Mouse (Mus musculus): ENCODE measurements around the gene Trim2. TPM values are rescaled to one million over a fixed set of nuclear protein-coding genes. Genes with fewer than 3 reads are reported as not detected.

Gene Trim2
- total and polyA plus RNA-seq, 3 experiments: 2.4 to 3.3 (median 2.5) TPM

DNA sequence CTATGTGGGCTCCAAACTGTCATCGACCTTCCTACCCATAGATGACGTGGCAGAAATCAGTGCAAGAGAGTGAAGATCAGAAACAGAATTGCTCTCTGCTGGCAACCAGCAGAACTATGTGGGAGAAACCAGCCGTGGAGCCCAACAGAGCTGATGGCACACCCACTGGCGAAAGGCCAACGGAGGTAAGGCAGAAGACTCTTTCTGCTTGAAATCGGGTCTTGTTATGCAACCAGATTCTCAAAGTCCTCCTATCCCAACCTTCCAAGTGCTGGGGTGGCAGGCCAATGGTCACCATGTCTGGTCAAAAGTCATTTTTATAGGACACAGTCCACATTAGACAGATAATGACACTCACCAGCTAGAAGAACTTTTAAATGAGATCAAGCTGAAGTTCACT lies 92.2 kb downstream of the Trim2 start (continued):
- TF ChIP-seq ELF1 (IDR thresholded peaks at IDR 0.05; ENCODE audit: low read depth, low read length) (no peak), BHLHE40 (IDR thresholded peaks at IDR 0.05; ENCODE audit: low read depth, low read length) (no peak)

DNA sequence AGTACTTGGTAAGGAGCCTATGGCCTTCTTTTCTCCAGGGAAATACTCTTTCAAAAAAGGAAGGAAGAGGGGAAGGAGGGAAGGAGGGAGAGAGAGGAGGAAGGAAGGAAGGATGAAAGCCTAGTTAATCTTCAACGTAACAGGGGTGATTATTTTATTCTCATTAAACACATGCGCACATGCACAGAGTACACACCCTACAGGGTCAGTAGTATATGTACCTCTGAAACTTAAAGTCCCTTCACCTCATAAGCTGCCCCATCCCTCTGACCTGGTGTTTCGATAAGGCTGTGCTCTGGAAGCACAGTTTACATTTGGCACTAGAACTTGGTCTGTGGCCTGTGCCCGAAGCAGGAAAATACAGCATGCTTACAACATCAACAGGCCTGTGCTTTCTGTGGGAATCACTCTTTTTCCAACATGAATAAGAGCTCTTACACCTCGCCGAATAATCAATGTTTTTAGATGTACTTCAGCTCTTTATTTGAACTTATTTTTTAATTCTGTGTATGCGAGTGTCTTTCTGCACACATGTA lies 95.3 kb downstream of the Trim2 start:
- in situ Hi-C loops (cut with MboI; ENCODE audit: low pct_ligation_motif_present, low pct_unique_long_range_greater_than_20kb, low sequenced_read_pairs): no loop called here
- no peaks in the 10 kb centered on the region for H3K79me2 ChIP-seq (replicated peaks; ENCODE audit: control insufficient read depth, extremely low read depth, insufficient read depth, poor library complexity, severe bottlenecking)
- H3K4me3 ChIP-seq (replicated peaks in 1 of 3; ENCODE audit: low read depth in 2 of 3, low read length in 2 of 3, poor library complexity in 1 of 3): no peak overlapping the region
- H3K27ac ChIP-seq (ENCODE audit: insufficient read depth, low read depth): no peak overlapping the region
- peaks cover 2% of the 10 kb centered on the region in 2 experiments; a peak in 1 of 4 replicates for H3K4me1 ChIP-seq (ENCODE audit: control insufficient read depth in 1 of 2, insufficient read depth in 2 of 2)
- no peaks in the 10 kb centered on the region for H3K27me3 ChIP-seq (replicated peaks)
- no peaks in the 10 kb centered on the region for H3K9me3 ChIP-seq (replicated peaks; ENCODE audit: low read length)
- peaks cover 3 to 32% of the 10 kb centered on the region in 2 experiments for H3K36me3 ChIP-seq (replicated peaks in 1 of 2; ENCODE audit: control insufficient read depth in 1 of 2, insufficient read depth in 1 of 2, low read length in 1 of 2)
- dilution Hi-C loops (cut with MboI; ENCODE audit: extremely low pct_ligation_motif_present, extremely low pct_unique_long_range_greater_than_20kb, low sequenced_read_pairs): no loop called here
- TF ChIP-seq MAX (IDR thresholded peaks at IDR 0.05; ENCODE audit: low read length) (no peak), SMC3 (IDR thresholded peaks at IDR 0.05; ENCODE audit: low read depth, low read length) (no peak)
- no peak overlapping the region for H3K9ac ChIP-seq (ENCODE audit: insufficient read depth, low read depth)
- DNase-seq (ENCODE audit: extremely low read depth): no peak
- no peak overlapping the region for H3K4me2 ChIP-seq (ENCODE audit: insufficient read depth, low read depth, poor library complexity, severe bottlenecking)

DNA sequence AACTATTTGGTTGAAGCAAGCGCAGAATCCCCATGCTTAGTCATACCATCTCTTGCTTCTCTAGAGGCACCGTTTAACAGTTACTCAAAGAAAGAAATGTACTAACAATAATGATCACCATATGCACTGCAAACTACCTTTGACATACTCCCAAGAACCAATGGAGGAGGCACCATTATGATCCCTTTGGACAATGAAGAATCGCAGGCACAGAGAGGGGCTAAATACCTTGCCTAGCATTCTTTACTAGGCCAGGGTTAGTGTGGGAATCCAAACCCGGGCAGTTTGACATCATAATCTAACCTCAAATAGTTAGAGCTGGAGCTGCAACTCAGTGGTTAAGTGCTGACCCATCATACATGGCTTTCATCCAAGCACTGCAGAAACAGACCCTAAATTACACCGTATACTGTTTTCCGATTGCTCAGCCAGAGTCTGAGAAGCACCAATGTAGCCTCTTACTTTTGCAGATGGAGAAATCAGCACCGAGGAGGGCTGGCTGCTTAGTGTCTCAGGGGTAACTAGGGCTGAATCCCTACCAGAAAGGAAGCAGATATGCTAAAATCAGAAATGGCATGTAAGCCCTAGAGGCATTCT lies 97.7 kb downstream of the Trim2 start:
- dilution Hi-C loops (cut with MboI; ENCODE audit: extremely low pct_ligation_motif_present, extremely low pct_unique_long_range_greater_than_20kb, low sequenced_read_pairs) (no loop called here), in situ Hi-C loops (cut with MboI; ENCODE audit: low pct_ligation_motif_present, low pct_unique_long_range_greater_than_20kb, low sequenced_read_pairs) (no loop called here)
- Histone ChIP-seq H3K9me3 (replicated peaks; ENCODE audit: low read length) (no peaks in the 10 kb centered on the region), H3K4me2 (ENCODE audit: insufficient read depth, low read depth, poor library complexity, severe bottlenecking) (no peak overlapping the region), H3K27me3 (replicated peaks) (no peaks in the 10 kb centered on the region), H3K36me3 (replicated peaks in 1 of 2; ENCODE audit: control insufficient read depth in 1 of 2, insufficient read depth in 1 of 2, low read length in 1 of 2) (peaks cover 3 to 39% of the 10 kb centered on the region in 2 experiments), H3K9ac (ENCODE audit: insufficient read depth, low read depth) (no peak overlapping the region), H3K27ac (ENCODE audit: insufficient read depth, low read depth) (no peak overlapping the region), H3K4me3 (replicated peaks in 1 of 3; ENCODE audit: low read depth in 2 of 3, low read length in 2 of 3, poor library complexity in 1 of 3) (no peak overlapping the region), H3K4me1 (ENCODE audit: control insufficient read depth in 1 of 2, insufficient read depth in 2 of 2) (peaks cover 0 to 2% of the 10 kb centered on the region in 2 experiments; a peak in 1 of 4 replicates), H3K79me2 (replicated peaks; ENCODE audit: control insufficient read depth, extremely low read depth, insufficient read depth, poor library complexity, severe bottlenecking) (no peaks in the 10 kb centered on the region)
- TF ChIP-seq EP300 (IDR thresholded peaks at IDR 0.05; ENCODE audit: low read length) (no peak), BHLHE40 (IDR thresholded peaks at IDR 0.05; ENCODE audit: low read depth, low read length) (no peak)
- no peak for DNase-seq (ENCODE audit: extremely low read depth)

DNA sequence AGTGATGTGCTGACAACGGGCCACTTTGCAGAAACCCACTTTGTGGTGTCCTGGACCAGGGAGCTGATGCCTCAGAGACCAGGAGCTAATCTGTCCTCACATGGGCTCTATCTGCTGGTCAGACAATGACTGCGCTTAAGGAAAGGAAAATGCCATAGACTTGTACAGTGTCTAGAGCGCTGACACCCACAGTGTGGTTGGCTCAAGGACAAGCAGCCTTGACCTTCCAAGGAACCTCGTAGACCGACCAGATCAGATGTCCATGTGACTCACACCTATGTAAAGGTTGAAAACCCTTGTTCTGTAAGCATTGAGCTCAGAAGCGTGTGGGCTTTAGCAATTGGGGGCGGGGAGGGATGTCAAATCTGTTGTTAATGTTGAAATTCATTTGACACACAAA lies 98.2 kb downstream of the Trim2 start:
- DNase-seq (ENCODE audit: extremely low read depth): no peak
- dilution Hi-C loops (cut with MboI; ENCODE audit: extremely low pct_ligation_motif_present, extremely low pct_unique_long_range_greater_than_20kb, low sequenced_read_pairs) (no loop called here), in situ Hi-C loops (cut with MboI; ENCODE audit: low pct_ligation_motif_present, low pct_unique_long_range_greater_than_20kb, low sequenced_read_pairs) (no loop called here)
- Histone ChIP-seq H3K27me3 (replicated peaks) (no peaks in the 10 kb centered on the region), H3K9ac (ENCODE audit: insufficient read depth, low read depth) (no peak overlapping the region), H3K79me2 (replicated peaks; ENCODE audit: control insufficient read depth, extremely low read depth, insufficient read depth, poor library complexity, severe bottlenecking) (no peaks in the 10 kb centered on the region), H3K4me3 (replicated peaks in 1 of 3; ENCODE audit: low read depth in 2 of 3, low read length in 2 of 3, poor library complexity in 1 of 3) (no peak overlapping the region), H3K4me2 (ENCODE audit: insufficient read depth, low read depth, poor library complexity, severe bottlenecking) (no peak overlapping the region), H3K27ac (ENCODE audit: insufficient read depth, low read depth) (no peak overlapping the region), H3K9me3 (replicated peaks; ENCODE audit: low read length) (no peaks in the 10 kb centered on the region), H3K4me1 (ENCODE audit: control insufficient read depth in 1 of 2, insufficient read depth in 2 of 2) (peaks cover 0 to 2% of the 10 kb centered on the region in 2 experiments; a peak in 1 of 4 replicates), H3K36me3 (replicated peaks in 1 of 2; ENCODE audit: control insufficient read depth in 1 of 2, insufficient read depth in 1 of 2, low read length in 1 of 2) (peaks cover 3 to 39% of the 10 kb centered on the region in 2 experiments)
- TF ChIP-seq JUN (IDR thresholded peaks at IDR 0.05; ENCODE audit: insufficient read depth, low read depth, low read length) (no peak), MYC (IDR thresholded peaks at IDR 0.05; ENCODE audit: low read depth, low read length) (no peak), CTCF (conservative IDR thresholded peaks at IDR 0.05 in 1 of 2, IDR thresholded peaks at IDR 0.05 in 1 of 2; ENCODE audit: low read depth in 2 of 2, low read length in 2 of 2) (no peak), BHLHE40 (IDR thresholded peaks at IDR 0.05; ENCODE audit: low read depth, low read length) (no peak), RCOR1 (conservative IDR thresholded peaks at IDR 0.05; ENCODE audit: low read depth, low read length) (no peak), CHD2 (IDR thresholded peaks at IDR 0.05; ENCODE audit: low read length) (no peak), JUND (conservative IDR thresholded peaks at IDR 0.05; ENCODE audit: low read depth, low read length) (no peak), E2F4 (IDR thresholded peaks at IDR 0.05; ENCODE audit: insufficient replicate concordance, low read depth, low read length) (no peak), EP300 (IDR thresholded peaks at IDR 0.05; ENCODE audit: low read length) (no peak), TCF12 (IDR thresholded peaks at IDR 0.05; ENCODE audit: low read depth, low read length) (no peak), MAZ (IDR thresholded peaks at IDR 0.05; ENCODE audit: low read depth, low read length) (no peak), ZNF384 (IDR thresholded peaks at IDR 0.05; ENCODE audit: low read depth, low read length) (no peak), NELFE (IDR thresholded peaks at IDR 0.05; ENCODE audit: low read depth, low read length) (no peak)

All from CH12.LX (cell line).